Mouse (Mus musculus): ENCODE measurements around the gene Olfr983. TPM values are rescaled to one million over a fixed set of nuclear protein-coding genes. Genes with fewer than 3 reads are reported as not detected.

The Olfr983 gene
- not detected for total RNA-seq (2018; cell fraction: chromatin; rRNA removed)
- total RNA-seq (2018; cell fraction: cytosol; rRNA removed): not detected
- not detected for total RNA-seq (2018; cell fraction: nucleus; rRNA removed)
- polyA plus RNA-seq (2018): not detected in 3 replicates

DNA sequence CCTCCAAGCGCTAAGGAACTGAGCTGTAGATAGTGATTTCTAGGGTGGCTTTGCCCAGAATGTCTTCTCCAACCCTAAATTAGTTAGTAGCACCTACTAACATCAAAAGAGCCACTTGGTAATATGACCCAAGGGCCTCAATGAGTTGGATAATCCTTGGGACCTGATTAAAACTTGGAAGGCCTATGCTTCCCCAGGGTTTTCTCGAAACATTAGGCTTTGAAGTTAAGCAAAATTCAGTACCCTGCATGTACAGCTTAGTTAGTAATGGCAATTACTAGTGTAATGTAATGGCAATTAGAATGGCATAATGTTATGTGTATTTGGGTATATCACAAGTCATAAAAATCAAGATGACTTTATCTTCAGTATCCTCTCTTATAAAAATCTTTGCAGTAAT, at the start of gene Olfr983:
Olfr983 (minus strand) TSS at position 101 of the 400 bp plus-strand sequence.
- no peak within 1 kb of the TSS for H3K4me3 ChIP-seq (ENCODE audit: inconsistent target)
- H3K79me2 ChIP-seq (ENCODE audit: inconsistent target): no peaks in the 10 kb centered on the region
- H3K36me3 ChIP-seq (ENCODE audit: inconsistent target): no peaks in the 10 kb centered on the region
- WGBS (ENCODE audit: missing documents): 88% methylated on average over 2 of the region's 2 CpGs
- H3K27ac ChIP-seq: no peak within 1 kb of the TSS

DNA sequence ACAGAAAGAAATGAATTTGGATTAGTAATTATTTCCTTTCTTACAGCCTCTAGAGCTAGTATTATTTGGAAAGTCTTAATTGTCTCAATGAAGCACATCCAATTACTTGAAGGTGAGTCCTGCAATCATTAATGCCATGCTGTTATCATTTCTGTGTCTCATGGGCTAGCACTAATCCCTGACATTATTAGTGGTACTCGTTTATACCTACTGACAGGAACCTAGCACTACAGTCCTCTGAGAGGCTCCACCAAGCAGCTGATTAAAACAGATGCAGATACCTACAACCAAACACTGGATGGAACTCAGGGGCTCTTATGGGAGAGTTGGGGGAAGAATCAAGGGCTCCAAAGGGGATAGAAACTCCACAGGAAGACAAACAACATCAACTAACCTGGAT, 48.1 kb upstream of the Olfr983 start:
- no peak overlapping the region for H3K4me3 ChIP-seq (ENCODE audit: inconsistent target)
- WGBS (ENCODE audit: missing documents): 58% methylated on average over 1 of the region's 1 CpGs
- H3K79me2 ChIP-seq (ENCODE audit: inconsistent target): no peaks in the 10 kb centered on the region
- H3K36me3 ChIP-seq (ENCODE audit: inconsistent target): no peaks in the 10 kb centered on the region
- no peak overlapping the region for H3K27ac ChIP-seq

DNA sequence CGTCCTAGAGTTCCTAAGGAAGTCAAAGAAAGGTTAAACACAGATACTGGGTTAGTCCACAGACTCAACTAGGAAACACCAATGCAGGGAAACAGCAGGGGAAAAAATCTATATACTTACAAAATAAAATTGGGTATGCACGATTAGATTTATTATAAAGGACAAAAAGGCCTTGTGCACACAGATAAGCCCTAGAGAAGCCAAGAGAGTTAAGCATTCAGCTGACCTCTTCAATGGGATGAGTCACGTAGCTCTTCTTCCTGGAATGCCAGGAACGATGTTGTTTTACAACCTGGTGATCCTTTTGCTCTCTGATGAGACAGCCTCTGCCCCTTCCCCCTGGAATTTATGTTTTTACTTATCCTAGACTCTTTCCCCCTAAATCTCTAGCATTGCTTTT, 46.1 kb upstream of the Olfr983 start:
- Histone ChIP-seq H3K27ac (no peak overlapping the region), H3K79me2 (ENCODE audit: inconsistent target) (no peaks in the 10 kb centered on the region), H3K36me3 (ENCODE audit: inconsistent target) (no peaks in the 10 kb centered on the region), H3K4me3 (ENCODE audit: inconsistent target) (no peak overlapping the region)
- WGBS (ENCODE audit: missing documents): 88% methylated on average over 4 of the region's 4 CpGs

DNA sequence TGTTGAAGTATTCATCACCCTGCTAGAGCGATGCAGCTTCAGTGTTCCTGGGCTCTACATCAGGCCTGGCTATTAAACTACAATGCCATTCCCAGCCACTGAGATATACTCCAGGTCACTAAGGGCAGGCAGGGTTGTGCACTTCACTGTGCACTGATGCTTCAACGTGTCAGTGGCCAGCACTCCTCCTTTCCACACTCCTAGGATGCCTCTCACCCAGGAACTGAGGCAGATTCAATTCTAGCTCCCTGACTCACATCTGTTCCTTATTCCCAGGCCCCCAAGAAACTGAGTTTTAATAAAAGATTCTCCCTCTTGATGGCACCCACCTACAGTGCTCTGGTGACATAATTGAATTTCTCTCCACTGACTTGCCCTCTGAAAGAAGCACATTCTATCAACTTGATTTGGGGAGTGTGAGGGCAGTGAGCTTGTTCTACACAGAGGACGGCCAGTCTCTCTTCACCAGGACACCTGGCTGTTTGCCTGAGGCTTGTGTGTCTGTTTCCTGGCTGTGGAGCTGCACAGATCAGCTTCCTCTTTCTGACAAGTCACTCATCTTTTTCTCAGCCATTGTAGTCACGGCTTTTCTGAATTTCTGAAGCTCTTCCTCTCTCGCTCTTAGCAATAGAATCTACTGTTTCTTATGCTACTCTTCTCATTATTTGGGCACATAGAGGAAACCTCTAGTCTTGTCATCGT, 43.7 kb upstream of the Olfr983 start:
- Histone ChIP-seq H3K79me2 (ENCODE audit: inconsistent target) (no peaks in the 10 kb centered on the region), H3K4me3 (ENCODE audit: inconsistent target) (no peak overlapping the region), H3K27ac (no peak overlapping the region), H3K36me3 (ENCODE audit: inconsistent target) (no peaks in the 10 kb centered on the region)
- WGBS (ENCODE audit: missing documents): 30% methylated on average over 6 of the region's 6 CpGs

DNA sequence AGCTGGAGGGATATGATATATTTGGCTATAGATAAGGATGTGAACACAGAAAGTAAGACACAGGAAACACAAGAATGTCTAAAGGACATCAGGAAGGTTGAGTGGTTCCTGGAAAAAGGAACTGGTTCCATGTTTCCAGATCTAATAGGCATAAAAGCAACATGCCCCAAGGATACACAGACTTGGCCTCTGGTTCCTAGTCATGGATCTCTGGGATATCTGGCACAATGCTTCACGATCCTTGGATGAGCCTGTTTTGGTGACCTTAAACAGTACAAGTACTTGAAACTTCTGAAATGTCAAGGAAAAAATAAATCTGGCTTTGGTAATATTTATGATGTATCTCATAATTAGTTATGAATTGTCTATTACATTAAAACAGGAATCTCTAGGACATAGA, 37.2 kb upstream of the Olfr983 start:
- 100% methylated on average over 1 of the region's 1 CpGs for WGBS (ENCODE audit: missing documents)
- no peaks in the 10 kb centered on the region for H3K79me2 ChIP-seq (ENCODE audit: inconsistent target)
- no peak overlapping the region for H3K4me3 ChIP-seq (ENCODE audit: inconsistent target)
- H3K36me3 ChIP-seq (ENCODE audit: inconsistent target): no peaks in the 10 kb centered on the region
- no peak overlapping the region for H3K27ac ChIP-seq

DNA sequence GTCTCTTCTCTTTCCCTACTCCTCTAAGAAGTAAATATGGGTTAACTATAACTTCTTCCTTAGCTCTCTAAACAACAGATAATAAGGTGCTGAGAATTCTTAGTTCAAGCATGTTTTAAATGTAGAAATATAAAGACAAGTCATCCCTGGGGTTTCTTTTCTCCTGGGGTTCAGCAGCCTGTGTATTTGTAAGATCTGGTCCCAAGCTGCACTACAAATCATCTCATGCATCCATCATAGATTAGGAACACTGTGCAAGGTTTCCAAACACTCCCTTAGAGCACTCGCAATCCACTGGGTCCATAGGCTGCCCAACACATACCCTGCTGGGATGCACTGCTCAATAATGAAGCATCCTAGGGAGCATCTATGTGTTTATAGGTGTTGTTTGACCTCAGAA, 36.7 kb upstream of the Olfr983 start, which contains the start of gene Olfr985:
Olfr985 (minus strand) TSS at position 101 of the 400 bp plus-strand sequence.
- H3K4me3 ChIP-seq (ENCODE audit: inconsistent target): no peak within 1 kb of the TSS
- H3K27ac ChIP-seq: no peak within 1 kb of the TSS
- no peaks in the 10 kb centered on the region for H3K36me3 ChIP-seq (ENCODE audit: inconsistent target)
- H3K79me2 ChIP-seq (ENCODE audit: inconsistent target): no peaks in the 10 kb centered on the region
- 100% methylated on average over 1 of the region's 1 CpGs for WGBS (ENCODE audit: missing documents)

DNA sequence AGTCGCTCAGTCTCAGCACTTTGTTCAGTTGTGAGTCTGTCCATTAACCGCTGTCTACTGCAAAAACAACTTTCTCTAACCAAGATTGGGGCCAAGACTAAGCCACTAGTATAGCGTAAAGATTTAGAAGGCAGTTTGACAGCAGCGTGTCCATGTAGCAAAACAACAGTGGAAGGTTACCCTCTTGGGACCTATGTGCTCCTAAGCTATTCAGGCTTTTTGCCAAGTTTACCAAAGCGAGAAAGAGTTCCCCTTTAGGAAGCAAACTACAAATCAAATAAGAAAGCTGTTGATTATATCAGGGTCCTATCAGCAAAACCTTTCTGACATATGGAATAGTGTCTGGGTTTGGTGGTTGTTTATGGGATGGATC, 23.9 kb upstream of the Olfr983 start:
- Histone ChIP-seq H3K36me3 (ENCODE audit: inconsistent target) (no peaks in the 10 kb centered on the region), H3K27ac (peak overlapping the region; percentile 55), H3K4me3 (ENCODE audit: inconsistent target) (no peak overlapping the region), H3K79me2 (ENCODE audit: inconsistent target) (no peaks in the 10 kb centered on the region)
- WGBS (ENCODE audit: missing documents): 48% methylated on average over 5 of the region's 5 CpGs

DNA sequence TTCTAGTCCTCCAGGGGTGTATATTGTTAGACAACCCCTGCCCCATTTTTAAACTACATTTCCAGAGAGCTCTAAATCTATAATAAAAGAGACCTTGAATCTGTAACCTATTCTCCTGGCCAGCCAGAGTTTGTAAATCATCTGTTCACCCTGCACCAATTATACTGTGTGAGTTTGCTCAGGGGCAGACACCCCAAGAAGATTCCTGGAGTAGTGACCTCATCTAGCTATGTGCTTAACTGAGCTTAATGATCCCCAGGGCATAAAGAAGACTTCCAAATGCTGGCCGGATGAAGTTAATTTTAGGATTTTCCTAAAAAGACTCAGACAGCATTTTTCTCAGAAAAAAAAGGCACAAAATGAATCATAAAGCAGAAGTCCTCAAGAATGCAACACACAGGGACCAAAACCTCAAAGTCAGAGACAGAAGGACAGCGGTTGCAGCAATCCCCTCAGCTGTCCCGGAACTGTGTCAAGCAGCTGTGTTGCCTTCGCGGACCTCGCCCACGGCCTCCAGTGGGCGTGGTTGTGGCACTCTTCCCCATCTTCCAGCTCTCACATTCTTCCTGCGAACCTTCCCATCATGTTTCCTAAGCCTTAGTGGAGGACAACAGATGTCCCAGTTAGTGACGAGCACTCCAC, 23.4 kb upstream of the Olfr983 start:
- H3K27ac ChIP-seq: peak overlapping the region; percentile 55
- H3K36me3 ChIP-seq (ENCODE audit: inconsistent target): no peaks in the 10 kb centered on the region
- H3K4me3 ChIP-seq (ENCODE audit: inconsistent target): no peak overlapping the region
- no peaks in the 10 kb centered on the region for H3K79me2 ChIP-seq (ENCODE audit: inconsistent target)
- 11% methylated on average over 10 of the region's 10 CpGs for WGBS (ENCODE audit: missing documents)

DNA sequence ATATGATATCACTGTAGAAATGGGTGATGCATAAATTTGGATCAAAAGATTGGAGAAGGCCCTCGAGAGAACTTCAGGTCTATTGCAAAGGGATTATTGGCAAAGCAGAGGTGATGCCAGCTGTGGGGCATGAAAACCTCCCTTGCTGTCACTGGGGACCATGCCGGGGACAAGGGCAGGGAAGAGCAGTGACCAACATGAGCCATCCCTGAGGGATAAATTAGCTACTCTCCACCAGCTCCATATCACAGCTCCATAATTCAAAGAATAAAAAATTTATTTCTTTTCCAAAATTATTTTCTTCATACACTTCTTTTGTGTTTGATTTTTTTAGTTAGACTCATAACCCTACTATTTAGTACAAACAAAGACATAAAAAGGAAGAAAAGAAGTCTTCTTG, 20.7 kb upstream of the Olfr983 start, which contains the start of gene Olfr984:
Olfr984 (minus strand) TSS at position 101 of the 400 bp plus-strand sequence.
- no peak within 1 kb of the TSS for H3K4me3 ChIP-seq (ENCODE audit: inconsistent target)
- H3K27ac ChIP-seq: no peak within 1 kb of the TSS
- H3K79me2 ChIP-seq (ENCODE audit: inconsistent target): no peaks in the 10 kb centered on the region
- H3K36me3 ChIP-seq (ENCODE audit: inconsistent target): no peaks in the 10 kb centered on the region
- 100% methylated on average over 2 of the region's 2 CpGs for WGBS (ENCODE audit: missing documents)

DNA sequence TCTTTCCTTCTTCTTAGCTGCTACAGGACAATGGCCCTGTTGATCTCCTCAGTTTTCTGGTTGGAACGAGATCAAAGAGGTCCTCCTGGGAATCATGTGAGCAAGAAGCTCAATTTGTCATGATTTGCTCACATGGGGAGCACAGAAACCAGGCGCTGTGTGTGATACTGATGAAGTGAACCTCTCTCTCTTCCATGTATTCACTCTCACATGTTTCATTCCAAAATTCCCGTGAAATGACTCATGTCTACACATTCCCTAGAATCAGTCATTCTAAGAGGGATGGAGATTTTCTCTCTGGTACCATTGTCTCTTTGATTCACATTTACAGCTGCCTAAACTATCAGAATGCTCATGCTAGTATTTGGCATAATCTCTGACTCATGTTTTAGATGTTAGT, 1.4 kb upstream of the Olfr983 start:
- Histone ChIP-seq H3K36me3 (ENCODE audit: inconsistent target) (no peaks in the 10 kb centered on the region), H3K4me3 (ENCODE audit: inconsistent target) (no peak overlapping the region), H3K27ac (no peak overlapping the region), H3K79me2 (ENCODE audit: inconsistent target) (no peaks in the 10 kb centered on the region)
- 86% methylated on average over 3 of the region's 3 CpGs for WGBS (ENCODE audit: missing documents)

DNA sequence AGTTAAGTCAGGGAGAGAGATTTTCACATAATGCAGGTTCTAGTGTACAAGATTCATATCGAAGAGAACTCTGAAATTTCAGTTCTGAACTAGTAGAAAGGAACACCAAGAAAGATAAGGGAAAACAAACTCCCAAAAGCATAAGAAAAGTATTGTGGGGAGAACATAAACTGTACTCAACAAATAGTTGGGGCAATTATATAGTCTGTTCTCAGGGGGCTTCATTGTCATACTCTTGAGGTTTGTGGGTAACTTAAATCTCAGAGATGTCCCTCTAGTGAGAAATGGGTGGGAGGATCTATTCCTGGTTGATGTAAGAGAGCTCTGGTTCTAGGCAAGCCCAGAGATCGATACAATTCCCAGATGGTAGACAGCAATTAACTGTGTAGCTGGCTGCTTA, 19.9 kb downstream of the Olfr983 start, which contains the start of gene Olfr982:
Olfr982 (plus strand) TSS at position 301 of the 400 bp plus-strand sequence.
- no peak within 1 kb of the TSS for H3K27ac ChIP-seq
- WGBS (ENCODE audit: missing documents): 85% methylated on average over 2 of the region's 2 CpGs

DNA sequence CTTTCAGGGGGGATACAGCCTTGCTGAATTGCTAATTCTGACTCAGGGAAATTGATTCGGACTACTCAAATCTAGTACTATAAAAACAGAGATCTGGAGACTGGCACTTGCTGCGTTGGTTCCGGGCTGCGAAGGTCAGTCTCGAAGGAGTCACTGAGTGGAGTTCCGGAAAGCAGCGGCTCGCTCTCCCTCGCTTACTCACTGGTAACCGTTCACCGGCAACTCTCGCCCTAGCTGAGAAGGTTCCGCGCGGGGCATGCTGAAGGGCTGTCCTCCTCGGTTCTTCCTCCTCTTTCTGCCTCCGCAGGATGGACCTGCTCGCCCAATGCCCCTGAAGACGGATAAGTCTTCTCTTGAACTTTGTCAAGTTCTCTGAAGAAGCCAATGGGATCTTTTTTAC, 43.3 kb downstream of the Olfr983 start:
- no peaks in the 10 kb centered on the region for H3K79me2 ChIP-seq (ENCODE audit: inconsistent target)
- H3K27ac ChIP-seq: no peak overlapping the region
- H3K36me3 ChIP-seq (ENCODE audit: inconsistent target): no peaks in the 10 kb centered on the region
- WGBS (ENCODE audit: missing documents): 94% methylated on average over 19 of the region's 19 CpGs
- H3K4me3 ChIP-seq (ENCODE audit: inconsistent target): no peak overlapping the region

More for the DNA sequence above, 19.9 kb downstream of the Olfr983 start, which contains the start of gene Olfr982:
- no peak within 1 kb of the TSS for H3K4me3 ChIP-seq (ENCODE audit: inconsistent target)
- no peaks in the 10 kb centered on the region for H3K79me2 ChIP-seq (ENCODE audit: inconsistent target)
- no peaks in the 10 kb centered on the region for H3K36me3 ChIP-seq (ENCODE audit: inconsistent target)
